Mouse (Mus musculus) MEL (cell line): ENCODE measurements around the gene Vmn1r54.

Experiments
- EP300 ChIP-seq, 2 experiments: IDR thresholded peaks; 2 replicates each; pipeline ENCODE4 v1.6.1; 2011; ENCODE audit warnings: improper control_type of control experiment in 2 of 2, low read length in 2 of 2, low read depth in 1 of 2, mild to moderate bottlenecking in 1 of 2
- POLR2A ChIP-seq, 2 experiments: IDR thresholded peaks; 2 replicates each; pipeline ENCODE4 v1.6.1; 2011 to 2012; ENCODE audit warnings: low read length in 2 of 2, mild to moderate bottlenecking in 2 of 2, control low read depth in 1 of 2, improper control_type of control experiment in 1 of 2, low read depth in 1 of 2, moderate library complexity in 1 of 2; ENCODE audit not compliant: control insufficient read depth in 1 of 2, insufficient read depth in 1 of 2, poor library complexity in 1 of 2

GRCm38 (mm10) chr6:90319019-90319418, 72.9 kb downstream of the Vmn1r54 start:
- no peak for TF ChIP-seq EP300 (IDR thresholded peaks at IDR 0.05; ENCODE audit: low read depth in 1 of 2, low read length in 2 of 2)
- no peak for TF ChIP-seq POLR2A (IDR thresholded peaks at IDR 0.05; ENCODE audit: control insufficient read depth in 1 of 2, insufficient read depth in 1 of 2, low read depth in 1 of 2, low read length in 2 of 2, poor library complexity in 1 of 2)
